Mouse (Mus musculus) layer of hippocampus, adult 8-10 months (tissue): ENCODE results near the gene Gm45837. TPM values are rescaled to one million over a fixed set of nuclear protein-coding genes. Genes with fewer than 3 reads are reported as not detected.

Source experiments
- DNase-seq, 2 experiments: peaks; one replicate each; pipeline ENCODE4 v3.0.0; 2022; ENCODE audit warnings: low spot score in 2 of 2
- total RNA-seq, 4 experiments: library from RNA; stranded (reverse); gene quantifications; 2 replicates each; pipeline ENCODE4 v1.2.4; 2022

Gene Gm45837
- total RNA-seq, 4 experiments from 2014 or later, result 1.8 TPM; not detected in 3

DNA sequence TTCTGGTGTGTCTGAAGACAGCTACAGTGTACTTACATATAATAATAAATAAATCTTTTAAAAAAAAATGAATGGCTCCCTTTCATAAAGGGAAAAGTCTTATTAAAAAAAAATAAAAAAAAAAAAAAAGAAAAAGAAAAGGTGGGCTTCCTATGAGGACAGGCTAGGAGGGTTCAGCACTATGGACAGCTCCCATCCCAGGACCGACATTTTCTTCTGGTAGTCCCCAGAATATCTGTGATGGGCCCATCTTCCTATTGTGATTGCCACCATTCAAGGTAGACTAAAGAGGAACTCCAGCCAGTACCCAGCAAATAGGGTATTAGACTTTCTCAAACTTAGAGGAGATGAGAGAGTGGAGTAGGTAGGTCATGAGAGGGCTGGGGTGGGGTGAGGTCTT, 27.2 kb downstream of the Gm45837 start:
- no peak for DNase-seq

DNA sequence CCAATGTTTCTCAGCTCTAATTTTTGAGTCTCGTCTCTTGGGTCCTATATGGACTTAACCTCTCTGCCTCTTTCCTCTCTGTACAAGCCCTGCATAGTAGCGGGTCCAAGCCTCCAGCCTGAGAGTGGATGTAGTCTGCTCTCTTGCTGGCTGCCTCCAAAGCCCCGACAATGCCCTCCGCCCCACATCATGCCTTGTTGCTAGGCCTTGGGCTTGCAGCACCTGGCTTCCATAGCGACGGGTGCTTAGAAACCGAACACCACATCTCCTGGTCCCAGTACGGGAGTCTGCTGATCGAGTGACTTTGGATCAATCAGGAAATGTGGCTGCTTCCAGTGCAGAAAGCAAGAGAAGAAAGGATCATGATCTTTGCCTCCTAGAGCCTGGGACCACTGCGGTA, 32.4 kb downstream of the Gm45837 start:
- DNase-seq, result no peak

DNA sequence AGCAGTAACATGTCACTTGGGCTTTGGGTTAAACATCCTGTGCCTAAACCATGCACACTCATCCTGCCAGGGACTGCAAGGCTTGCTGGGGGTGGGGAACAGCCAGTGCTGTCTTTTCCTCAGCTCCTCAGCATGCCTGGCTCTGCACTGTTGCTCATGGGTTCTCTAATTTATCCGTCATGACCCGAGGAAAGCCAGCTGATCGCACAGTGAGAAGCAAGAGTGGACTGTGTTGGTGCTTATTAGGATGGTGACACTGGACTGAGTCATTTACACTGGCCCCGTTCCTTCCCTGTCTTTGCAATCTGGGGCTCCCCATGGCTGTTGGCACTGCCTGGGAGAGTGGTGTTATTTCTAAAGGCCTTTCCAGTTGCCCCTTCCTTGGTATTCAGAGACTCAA, 33.5 kb downstream of the Gm45837 start:
- DNase-seq, result no peak

DNA sequence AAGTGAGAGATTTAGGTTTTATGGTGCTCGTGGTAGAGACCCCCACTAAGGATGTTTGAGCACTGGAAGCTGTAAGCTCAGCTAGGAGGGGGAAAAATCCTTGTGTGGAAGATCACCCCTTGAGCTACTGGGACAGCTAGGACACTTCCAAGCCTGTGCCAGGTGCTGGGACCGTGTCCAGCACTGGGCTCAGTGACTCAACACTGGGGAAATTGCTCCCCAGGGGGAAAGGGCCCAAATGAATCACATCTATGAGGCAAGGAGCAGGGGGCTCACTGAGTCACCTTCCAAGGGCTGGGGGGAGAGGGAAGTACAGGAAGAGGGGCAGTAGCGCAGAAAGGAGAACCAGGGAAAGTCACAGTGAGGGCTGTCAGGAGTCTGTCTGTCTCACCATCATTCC, 39.2 kb downstream of the Gm45837 start:
- DNase-seq, result no peak

DNA sequence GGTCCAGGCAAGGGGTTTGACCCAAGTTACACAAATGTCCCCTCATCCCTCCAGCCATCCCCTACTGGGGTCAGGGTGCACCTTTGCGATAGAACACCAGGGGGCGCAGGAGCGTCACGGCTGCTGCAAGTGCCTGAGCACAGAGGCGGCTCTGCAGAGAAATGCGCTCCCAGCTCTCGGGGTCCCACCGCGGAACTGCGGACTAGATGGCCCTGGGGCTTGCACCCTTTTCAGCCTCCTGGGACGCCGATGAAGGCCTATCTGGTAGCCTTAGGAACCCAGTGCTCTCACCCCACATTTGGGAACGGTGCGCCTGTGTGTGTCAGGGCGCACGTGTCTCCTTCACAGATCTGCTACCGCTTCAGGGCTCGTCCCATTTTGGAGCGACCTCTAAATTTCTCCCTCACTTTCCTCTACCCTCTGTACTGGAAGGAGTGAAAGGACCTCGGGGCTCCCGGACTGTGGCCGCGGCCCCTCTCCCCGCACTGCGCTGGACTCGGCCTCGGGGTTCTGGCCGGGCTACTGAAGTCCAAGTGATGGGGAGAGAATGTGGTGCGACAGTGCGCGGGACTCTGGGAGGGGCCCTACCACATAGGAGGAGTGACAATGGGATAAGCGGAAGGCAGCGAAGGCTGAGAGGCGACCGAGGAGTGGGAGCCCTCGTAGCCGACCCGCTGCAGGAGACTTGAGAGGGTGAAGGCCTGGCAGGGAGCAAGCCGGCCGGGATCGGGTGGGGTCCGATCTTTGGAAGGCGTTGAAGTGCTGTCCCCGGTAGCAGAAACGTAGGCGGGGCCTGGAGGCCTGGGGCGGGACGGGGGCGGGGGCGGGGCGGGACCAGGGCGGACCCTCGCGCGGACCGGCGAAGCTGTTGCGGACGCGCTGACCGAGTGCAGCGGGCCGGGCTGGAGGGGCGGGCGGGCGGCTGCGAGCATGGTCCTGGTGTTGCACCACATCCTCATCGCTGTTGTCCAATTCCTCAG, 40.0 kb downstream of the Gm45837 start:
- DNase-seq, result peak; percentile 74 to 89

DNA sequence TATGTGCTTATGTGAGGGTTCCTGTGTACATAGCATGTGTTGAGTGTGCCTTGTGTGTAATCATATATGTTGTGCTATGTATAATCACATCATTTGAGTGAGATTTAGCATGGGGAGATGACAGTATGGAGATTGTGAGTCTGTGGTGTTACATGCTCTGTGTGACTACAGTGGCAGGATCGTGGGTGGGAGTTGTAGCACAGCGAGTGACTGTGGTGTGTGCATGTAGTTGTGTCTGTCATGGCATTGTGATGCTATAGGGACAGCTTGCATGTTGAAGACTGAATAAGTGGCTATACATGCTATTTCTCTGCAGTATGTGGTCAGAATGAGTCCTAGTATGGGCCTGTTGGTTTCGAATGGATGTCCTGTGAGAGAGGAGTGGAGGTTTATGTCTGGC, 42.0 kb downstream of the Gm45837 start:
- no peak for DNase-seq

DNA sequence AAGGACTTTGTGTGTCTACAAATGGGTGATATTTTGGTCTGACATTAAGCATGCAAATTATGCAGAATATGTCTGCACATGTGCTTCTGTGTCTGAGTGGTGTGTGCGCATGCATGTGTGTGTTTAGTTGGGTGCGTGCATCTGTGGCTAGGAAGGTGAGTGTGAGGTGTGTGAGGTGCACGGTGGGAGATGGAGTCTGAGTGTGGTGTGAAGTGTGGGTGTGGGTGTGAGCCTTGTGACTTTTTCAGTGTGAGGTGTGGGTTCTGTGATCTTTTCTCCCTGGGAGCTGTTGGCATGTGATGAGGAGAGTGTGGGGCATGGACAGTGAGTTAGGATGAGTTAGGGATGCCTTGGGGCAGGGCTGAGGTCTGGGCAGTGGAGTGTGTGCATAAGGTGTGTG, 42.6 kb downstream of the Gm45837 start:
- DNase-seq, result no peak

DNA sequence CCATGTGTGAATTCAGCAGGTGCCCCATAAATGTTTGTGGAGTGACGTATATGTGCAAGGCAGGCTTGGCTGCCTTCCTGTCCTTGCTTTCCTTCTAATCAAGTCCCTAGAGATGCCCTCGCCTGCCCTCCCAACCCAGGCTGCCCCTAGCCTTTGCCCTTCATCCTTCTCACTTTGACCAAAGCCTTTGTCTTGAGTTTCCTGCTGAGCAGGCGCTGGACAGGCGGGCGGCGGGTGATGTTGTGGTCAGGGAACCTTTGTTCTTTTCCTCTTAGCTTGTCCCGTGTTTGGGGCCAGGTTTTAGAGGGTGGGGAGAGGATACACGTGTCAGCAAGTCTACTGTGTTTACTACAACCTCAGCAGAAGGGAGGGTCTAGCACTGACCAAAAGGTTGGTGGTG, 43.0 kb downstream of the Gm45837 start:
- DNase-seq, result no peak

DNA sequence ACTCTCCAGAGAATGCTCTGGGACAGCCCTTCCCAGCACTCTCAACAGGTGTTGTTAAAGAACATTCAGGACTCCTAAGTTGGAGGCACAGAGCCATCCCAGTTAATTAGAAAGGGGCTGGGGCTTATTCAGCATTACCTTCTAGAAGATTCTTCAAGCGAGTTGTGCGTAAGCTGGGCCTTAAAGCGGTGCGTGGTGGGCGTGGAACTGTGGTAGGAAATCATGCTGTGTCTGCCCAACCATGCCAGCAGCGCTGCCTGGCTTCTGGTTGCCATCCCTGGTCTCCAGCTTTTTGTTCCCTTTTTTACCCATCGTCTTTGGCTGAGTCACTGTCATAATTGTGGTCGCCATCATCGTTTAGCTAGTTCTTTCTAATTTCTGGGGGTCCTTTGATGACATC, 43.8 kb downstream of the Gm45837 start:
- DNase-seq, result no peak

DNA sequence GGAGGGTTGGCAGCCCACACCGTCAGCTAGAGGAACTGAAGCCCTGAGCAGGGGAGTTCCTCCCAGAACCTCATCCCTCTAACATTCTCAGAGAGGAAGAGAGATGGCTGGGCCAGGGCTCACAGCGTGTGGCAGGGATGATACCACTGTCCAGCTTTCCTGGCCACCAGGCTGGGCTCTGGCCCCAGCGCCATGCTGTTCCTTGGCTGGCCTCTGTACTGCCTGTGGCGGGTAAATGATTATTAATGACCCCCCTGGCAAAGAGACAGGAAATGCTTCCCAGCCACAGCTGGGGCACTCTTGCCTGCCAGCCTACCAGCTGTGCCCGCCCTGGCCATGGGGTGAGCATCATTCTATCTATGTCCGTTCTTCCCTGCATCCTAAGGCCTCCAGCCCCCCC, 44.5 kb downstream of the Gm45837 start:
- DNase-seq, result no peak

DNA sequence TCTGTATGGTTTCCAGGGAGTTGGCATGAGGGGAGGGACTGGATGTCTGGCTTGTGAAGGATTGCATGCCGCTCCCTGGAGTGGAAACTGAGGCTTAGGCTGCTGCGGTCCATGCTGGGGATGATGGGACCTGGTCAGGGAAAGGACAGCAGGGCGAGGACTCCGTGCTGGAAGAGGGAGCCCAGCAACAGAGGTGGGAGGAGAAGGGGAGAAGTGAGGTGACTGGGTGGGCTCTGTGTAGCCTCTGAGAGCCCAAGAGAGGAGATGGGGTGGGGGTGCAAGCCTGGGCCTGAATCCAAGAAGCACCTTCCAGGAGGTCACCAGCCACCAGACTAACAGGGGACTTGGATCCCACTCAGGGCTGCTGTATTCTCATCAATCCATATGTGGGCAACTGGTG, 45.6 kb downstream of the Gm45837 start:
- DNase-seq, result no peak

DNA sequence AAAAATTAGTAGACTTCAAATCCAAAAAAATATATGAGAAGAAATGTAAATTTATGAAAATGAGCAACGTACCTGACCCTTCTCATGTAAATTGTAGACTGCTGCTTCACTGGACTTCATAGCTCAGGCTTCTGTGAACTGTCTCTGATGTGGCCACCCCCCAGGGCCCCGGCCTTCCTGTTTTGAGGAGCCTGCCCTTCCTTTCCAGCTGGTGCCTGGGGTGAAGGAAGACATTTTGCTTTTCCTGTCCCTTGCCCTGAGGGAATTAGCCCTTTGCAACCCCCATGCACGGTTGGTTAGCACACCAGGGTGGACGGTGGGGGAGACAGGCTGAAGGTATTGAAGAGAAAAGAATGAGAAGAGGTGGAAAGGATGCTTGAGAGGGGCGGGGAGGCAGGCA, 46.1 kb downstream of the Gm45837 start:
- DNase-seq, result no peak

DNA sequence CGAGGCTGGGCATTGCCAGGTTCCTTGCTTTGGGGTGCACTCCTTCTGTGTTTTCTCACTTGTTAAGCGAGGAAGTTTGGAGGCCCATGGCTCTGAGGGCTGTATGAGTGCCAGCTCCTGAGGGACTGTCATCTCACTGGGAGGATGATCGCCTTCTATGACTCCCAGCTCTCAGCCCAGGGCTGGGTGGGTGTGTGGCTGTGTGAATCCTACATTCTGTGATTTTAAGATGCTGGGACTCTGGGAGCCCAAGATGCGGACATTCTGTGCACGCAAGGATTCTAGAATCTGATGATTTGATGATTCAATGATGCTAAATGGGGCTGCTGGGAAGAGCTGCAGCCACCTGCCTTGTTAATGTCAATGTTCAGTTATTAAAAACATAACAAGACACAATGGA, 46.6 kb downstream of the Gm45837 start:
- peak; percentile 62 to 70 for DNase-seq

DNA sequence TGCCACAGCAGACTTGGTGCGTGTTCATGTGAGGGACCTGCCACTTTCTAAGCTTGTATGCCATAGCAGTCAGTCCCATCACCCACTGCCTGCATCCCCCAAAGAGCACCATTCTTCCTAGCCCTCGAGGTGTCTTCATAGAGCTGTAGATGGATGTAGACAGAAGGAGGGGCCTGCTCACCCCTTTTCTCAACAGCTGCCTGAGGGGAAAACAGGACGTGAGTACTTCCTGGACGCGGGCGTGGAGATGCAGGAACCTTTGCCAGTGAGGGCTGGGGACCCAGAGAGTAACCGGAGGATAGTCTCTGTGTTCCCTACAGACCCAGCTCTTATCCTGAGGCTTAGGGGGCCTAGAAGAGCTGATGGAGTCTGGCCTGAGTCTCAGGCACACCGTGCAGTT, 47.1 kb downstream of the Gm45837 start:
- no peak for DNase-seq

DNA sequence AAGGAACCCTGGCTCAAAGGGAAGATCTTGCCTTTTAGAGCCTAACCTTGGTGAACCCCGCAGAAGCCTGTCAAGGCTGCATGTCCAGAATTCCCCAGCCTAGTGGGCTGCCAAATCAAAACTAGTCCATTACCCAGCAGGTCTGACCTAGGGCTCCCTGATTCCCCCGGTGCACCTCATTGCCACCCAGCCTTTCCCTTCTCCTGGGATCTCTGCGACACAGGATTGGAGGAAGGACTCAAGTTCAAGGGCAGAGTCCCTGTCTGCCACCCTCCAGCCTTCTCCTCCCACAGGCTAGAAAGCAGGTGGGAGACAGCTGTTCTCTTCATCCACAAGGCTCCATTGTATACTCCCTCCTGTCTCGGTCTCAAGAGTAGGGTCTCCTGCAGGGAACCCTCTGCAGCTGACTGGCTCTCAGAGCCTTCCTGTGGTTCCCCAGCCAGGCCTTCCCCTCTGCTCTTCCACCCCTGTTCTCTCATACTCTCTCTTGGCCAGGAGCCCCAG, 47.6 kb downstream of the Gm45837 start:
- DNase-seq, result no peak

DNA sequence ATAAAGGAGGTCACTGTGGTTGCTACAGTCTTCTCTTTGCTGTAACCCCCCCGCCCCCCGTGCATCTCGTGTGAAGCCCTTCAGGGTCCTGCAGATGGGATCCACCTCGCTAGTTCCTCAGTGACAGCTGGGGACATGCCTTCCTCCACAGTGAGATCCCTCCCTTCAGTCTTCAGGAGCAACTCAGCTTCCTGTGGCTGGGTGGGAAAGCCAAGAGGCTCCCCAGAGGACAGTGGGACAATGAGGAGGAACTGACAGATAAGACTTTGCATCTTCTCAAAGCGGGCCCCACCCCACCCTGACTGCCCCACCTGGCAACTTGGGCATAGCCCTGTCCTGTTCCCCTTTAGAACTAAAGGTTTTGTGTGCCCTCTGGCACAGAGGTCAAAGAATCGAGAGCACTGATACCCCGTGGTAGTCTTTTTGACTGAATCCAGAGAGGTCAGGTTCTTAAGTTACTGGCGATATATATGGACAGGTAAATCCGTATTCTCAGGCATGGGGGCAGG, 48.7 kb downstream of the Gm45837 start:
- no peak for DNase-seq

DNA sequence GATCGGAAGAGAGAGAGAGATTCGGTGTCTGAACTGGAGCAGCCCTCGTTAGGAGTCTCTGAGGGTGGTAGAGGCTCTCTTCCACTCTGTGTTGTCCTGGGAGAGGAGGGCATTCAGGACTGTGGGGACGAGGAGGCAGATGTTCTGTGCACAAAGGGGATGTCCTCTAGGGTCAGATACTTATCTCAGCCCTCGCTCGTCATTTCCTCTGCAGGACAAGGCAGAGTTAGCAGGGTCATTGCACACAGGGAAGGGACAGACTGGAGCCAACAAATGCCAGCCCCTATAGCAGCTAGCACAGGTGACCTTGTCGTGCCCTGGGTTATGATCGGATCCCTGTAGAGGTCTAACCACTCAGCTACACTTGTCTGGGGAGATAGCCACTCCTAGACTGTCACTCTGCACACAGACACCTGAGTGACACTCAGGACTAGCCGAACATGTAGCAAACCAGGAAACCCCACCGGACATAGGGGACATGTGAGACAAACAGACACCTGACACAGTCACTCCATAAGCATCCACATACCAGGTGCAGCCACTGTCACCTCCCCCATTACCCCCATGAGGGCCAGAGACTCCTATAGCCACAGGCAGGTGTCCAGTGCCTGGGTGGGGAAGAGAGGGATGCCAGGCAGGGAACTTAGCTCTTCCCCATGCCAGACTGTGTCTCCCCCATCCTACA, 49.4 kb downstream of the Gm45837 start:
- no peak for DNase-seq

DNA sequence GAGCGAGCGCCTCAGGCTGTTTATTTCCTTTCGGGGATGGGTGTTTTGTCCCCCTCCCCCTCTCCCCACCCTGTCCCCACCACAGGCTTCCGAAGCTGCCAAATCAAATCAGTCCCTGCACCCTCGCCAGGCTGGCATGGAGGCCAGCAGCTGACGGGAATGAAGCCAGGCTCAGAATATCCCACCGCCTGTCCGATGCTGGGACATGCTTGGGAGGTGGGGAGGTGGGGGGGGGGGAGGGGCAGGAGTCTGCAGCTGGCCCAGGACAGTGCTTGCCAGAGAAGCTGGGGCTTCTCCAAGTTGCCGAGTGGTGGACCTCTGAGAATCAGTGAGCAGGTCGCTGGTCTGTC, 49.9 kb downstream of the Gm45837 start:
- peak in 1 of 2 experiments; percentile 70 for DNase-seq

DNA sequence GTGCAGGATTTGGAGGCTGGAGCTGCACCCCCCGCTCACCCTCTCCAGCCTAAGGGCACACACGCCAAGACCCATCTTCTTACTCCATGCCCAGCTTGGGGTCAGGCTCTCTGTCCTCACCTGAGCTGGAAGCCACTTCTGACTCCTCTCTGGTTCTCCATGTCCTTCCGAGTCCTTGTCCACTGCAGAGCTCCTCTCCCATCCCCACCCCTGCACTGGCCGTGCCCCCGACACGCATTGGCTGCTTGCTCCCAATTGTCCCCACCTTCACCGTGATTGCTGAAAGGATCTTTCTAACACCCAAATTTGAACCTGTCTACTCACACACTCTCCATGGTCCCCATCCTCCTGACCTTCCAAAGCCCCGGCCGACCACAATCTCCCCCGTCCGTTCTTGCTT, 50.9 kb downstream of the Gm45837 start:
- no peak for DNase-seq

DNA sequence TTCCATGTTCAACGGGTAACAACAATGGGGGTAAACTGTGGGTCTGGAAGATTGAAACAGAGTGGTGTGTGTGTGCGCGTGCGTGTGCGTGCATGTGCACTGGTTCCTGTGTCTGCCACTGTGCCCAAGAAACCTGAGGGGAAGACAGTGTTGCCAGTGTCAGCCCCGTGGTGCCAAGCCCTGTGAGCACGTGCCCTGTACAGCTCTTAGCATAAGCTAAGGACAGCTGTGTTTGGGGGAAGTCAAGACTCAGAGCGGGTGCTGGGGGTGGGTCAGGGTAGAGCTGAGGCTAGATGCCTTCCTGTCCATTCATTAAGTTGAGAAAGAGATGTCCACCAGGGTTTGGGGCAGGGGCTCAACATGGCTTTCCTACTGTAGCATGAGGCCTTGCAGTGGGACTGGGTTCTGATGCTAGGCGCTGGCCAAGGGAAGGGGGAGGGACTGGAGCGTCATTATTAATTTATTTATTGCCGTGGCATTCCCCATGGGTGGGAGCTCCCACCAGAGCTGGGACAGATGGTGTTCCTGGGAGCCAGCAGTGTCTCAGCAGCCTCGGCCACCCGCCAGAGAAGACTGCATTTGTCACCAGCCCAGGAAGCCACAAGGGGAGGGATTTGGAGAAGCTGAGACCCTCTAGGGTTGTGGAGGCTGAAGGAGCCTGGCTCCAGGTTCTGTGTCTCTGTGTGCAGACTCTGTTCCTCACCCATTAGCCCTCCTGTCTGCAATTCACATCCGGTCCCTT, 51.8 kb downstream of the Gm45837 start:
- peak; percentile 81 to 88 for DNase-seq

DNA sequence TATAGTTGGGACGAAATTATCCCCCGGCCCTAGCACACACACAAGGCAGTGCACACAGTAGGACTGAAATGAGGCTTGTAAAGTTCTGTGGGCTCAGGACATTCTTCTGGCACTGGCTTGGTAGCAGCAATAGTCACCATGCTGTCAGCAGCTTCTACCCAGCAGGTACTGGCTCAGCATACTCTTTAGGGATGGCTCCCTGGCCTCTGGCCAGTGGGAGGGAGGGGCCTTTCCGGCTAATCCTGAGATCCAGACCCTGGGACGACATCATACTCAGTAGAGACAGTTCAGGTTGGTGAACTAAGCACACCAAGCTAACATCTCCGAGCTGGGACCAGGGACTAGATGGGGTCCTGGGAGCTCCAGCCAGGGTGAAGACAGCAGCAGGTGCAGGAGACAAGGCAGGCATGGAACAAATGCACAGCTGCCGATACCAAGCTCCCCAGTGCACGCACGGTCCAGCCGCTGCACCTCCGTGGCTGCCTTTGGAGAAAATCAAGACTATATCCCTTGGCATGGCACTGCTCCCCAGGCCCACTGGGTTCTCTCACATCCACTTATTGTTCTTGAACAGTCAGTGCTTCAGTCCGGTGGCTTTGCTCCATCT, 53.1 kb downstream of the Gm45837 start:
- DNase-seq, result no peak
